Mouse (Mus musculus) MEL-GATA-1-ER (cell line): ENCODE data around the gene C8g.

Experiments
- DNase-seq: peaks from one replicate; pipeline ENCODE4 v3.0.0-alpha.2; 2012; ENCODE audit warnings: low read depth; ENCODE audit errors: extremely low read depth

C8g gene

GRCm38 (mm10) chr2:25501593-25502486 is at the start of gene C8g:
Gene C8g (minus strand): TSS chr2:25501719.
- no peak for DNase-seq

- DNase-seq, result no peak
Observed at GRCm38 (mm10) chr2:25551186-25551585, 49.7 kb upstream of the C8g start.

DNA sequence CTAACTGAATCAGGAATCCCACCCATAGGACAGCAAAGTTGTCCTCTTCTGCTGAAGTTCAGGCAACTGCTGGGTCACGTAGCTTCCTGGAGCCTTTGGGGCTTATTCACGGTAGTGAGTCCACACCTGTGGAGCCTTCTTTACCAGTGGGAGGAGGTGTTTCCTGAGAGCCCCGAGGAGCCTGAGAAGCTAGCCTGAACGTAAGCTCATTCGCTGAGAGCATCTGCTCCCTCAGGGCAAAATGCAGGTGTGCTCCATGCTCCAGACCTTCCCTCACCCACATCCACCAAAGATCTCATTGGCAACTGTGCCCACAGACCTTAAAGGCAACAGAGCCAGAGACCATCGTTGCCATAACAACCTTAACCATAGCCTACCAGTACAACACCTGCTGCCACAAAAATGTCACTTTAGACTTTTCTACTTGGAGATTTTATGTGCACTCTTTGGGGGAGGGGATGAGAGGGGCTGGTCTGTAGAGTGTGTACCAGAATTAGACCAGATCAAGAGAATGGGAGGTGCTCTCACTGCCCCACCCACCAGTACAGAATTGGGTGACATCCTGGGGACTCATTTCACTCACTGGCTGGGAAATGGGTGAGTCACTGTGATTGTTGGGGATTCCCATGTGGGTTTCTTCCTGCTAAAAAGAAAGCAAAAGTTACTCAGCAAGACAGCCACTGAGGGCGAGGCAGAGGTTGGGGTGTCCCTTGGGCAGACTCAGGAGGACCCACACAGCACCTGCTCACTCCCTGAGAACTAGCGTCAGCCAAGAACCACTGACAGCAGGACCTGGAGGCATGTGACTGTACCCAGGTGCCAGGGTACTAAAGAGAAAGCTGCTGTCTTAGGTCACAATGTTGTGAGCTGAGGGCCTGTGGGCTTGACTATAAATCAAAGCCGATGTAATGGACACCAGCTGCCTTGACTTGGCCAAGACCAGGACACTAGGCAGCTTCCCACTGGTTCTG is 47.8 kb upstream of the C8g start:
- DNase-seq, result no peak

- DNase-seq, result peak; percentile 98
Observed at GRCm38 (mm10) chr2:25546811-25547491, 45.4 kb upstream of the C8g start, which contains the start of gene Traf2. Gene Traf2 (minus strand): TSS chr2:25546940.

DNA sequence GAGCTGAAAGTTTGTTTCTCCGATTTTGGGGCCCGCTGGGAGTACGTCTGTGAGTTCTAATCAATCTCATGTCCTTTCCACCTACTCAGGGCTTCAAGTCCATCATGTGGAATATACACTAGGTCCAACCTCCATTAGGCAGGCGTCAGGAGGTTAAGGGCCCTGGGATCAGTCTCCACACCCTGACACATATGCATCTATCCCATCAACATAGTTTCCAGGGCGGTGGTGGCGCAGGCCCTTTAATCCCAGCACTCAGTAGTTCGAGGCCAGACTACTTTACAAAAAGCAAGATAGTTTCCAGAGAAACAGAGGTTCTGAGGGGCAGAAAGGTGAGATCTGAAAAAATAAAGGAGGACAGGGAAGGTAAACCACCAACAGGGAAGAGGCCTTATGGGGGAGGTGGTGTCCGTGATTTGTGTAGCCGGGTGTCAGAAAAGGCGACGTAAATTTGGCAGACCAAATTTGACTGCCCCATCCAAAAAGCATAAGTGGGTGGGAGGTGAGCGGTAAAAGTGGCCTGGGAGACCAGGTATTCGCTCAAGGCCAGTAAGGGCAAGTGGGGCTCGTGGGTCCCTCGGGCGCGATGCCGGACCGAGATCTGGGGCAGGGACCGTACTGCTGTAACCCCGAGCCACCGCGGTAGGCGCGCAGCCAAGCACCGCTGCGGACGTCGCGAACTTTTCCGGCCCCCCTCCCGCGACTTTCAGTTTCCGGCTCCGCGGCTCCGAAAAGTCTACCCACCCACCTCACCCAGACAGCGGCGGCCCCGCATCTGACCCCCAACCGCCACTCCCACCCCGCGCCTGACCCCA is 44.7 kb upstream of the C8g start:
- peak; percentile 18 for DNase-seq

GRCm38 (mm10) chr2:25541644-25542367 is 40.3 kb upstream of the C8g start:
- DNase-seq, result no peak

DNA sequence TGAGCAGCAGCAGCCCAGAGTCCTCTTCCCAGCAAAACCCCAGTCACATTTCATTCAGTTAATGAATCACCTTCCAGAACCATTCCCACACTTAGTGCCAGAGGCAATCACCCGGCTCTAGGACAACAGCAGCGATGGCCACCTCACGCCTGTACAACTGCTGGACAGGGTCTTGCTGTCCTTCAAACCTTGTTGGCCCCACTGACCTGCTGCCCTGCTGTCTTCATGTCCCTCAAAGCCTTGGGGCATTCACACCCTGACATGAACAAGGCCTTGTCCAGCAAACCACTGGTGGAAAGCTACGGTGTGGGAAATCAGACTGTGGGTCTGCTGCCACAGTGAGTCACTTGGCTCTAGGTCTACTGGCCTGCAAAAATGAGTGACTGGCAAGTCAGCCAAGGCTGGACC is 39.0 kb upstream of the C8g start:
- no peak for DNase-seq

GRCm38 (mm10) chr2:25536531-25536930 is 35.0 kb upstream of the C8g start:
- DNase-seq, result no peak

GRCm38 (mm10) chr2:25534866-25535182 is 33.3 kb upstream of the C8g start:
- DNase-seq, result no peak

- DNase-seq, result no peak
Observed at GRCm38 (mm10) chr2:25534178-25534865, 32.8 kb upstream of the C8g start.

DNA sequence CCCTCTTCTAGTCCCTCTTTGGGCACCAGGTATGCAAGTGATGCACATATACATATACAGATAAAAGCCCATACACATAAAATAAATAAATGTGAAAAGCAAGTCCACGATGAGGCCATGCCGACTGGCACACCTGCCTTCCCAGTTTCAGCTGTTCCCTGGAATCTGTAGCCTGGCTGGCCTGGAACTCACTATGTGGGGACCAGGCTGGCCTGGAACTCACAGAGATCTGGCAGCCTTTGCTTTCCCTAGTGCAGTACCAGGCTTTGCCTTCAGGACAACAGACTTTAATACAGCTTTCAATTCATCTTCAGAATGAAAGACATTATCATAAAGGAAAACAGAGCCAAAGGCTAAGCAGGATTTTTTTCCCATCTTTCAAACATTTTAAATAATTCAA is 32.2 kb upstream of the C8g start:
- DNase-seq, result no peak

- no peak for DNase-seq
Observed at GRCm38 (mm10) chr2:25526510-25527302, 25.2 kb upstream of the C8g start.

GRCm38 (mm10) chr2:25509912-25510311 is 8.4 kb upstream of the C8g start:
- DNase-seq, result no peak

DNA sequence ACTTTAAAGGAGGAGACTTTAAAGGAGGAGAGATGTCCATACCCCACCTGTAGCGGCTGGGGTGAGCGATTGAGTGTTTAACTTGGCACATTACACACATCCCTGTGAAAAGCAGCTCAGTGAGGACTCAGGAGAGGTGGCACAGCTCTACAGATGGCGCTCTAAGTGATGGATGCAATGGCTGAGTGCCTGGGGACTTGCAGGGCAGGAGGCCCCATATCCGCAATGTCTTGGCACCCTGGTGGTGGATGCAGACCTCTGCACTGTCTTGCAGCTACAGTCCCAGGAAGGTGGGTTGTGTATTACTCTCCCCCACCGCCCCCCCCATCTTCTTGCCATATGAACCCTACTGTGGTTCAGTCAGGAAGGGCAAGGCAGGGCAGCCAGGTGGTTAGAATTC is 5.4 kb upstream of the C8g start:
- no peak for DNase-seq

- no peak for DNase-seq
Observed at GRCm38 (mm10) chr2:25505860-25506259, 4.3 kb upstream of the C8g start.

- no peak for DNase-seq
Observed at GRCm38 (mm10) chr2:25505000-25505399, 3.5 kb upstream of the C8g start.

DNA sequence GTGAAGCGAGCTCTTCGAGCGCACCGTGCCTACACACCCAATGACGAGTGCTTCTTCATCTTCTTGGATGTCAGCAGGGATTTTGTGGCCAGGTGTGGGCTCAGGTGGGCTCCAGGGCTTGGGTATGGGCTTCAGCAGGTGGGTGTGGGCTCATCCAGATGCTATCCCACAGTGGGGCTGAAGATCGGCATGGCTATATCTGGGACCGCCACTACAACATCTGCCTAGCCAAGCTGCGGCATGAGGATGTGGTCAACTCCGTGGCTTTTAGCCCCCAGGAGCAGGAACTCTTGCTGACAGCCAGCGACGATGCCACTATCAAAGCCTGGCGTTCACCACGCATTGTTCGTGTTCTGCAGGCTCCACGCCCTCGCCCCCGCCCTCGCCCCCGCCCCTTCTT is 3.0 kb upstream of the C8g start:
- no peak for DNase-seq

- DNase-seq, result no peak
Observed at GRCm38 (mm10) chr2:25502726-25503125, 1.2 kb upstream of the C8g start.
